Mouse (Mus musculus): ENCODE data around the gene Hoxb9. TPM values are rescaled to one million over a fixed set of nuclear protein-coding genes. Genes with fewer than 3 reads are reported as not detected.

Gene Hoxb9
- polyA plus RNA-seq, 1 experiment from 2014 or later = not detected

GRCm38 (mm10) chr11:96317608-96318367, 46.5 kb downstream of the Hoxb9 start, which contains the start of gene Hoxb4:
Gene Hoxb4, plus strand, starts transcription at chr11:96318267.
- Histone ChIP-seq H3K9me3 (no peaks in the 10 kb centered on the region), H3K27me3 (peaks cover 98% of the 10 kb centered on the region), H3K4me1 (peaks cover 5% of the 10 kb centered on the region), H3K4me2 (replicated peaks) (peak within 1 kb of the TSS; percentile 14; the same call in 1 of the 2 replicates), H3K9ac (replicated peaks) (no peak within 1 kb of the TSS), H3K27ac (replicated peaks) (no peak within 1 kb of the TSS), H3K36me3 (no peaks in the 10 kb centered on the region), H3K4me3 (peak within 1 kb of the TSS; percentile 10)
- no peak for ATAC-seq (replicated peaks)
- 2% methylated on average over 28 of the region's 28 CpGs for WGBS

DNA sequence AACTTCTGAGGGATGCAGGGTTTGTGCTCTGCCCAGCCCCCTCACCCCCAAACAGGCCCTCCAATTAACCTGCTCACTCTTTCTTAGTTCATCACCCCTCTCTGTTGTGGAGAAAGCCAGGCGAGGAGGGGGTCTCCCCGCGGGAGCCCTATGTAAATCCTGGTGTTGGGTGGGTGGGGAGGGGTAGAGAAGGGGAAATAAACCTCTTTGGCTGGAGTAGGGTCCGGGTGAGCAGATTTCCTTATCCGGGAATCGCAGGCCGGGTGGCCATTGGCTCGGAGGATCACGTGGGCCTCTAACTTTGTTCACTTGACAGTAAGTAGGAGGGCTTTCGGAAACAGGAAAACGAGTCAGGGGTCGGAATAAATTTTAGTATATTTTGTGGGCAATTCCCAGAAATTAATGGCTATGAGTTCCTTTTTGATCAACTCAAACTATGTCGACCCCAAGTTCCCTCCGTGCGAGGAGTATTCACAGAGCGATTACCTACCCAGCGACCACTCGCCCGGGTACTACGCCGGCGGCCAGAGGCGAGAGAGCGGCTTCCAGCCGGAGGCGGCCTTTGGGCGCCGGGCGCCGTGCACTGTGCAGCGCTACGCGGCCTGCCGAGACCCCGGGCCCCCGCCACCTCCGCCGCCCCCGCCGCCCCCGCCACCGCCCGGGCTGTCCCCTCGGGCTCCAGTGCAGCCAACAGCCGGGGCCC, 47.3 kb downstream of the Hoxb9 start:
- no peak overlapping the region for H3K27ac ChIP-seq (replicated peaks)
- peak overlapping the region; percentile 14; the same call in 1 of the 2 replicates for H3K4me2 ChIP-seq (replicated peaks)
- H3K9me3 ChIP-seq = no peaks in the 10 kb centered on the region
- H3K4me3 ChIP-seq = peak overlapping the region; percentile 10
- ATAC-seq (replicated peaks) = no peak
- no peak overlapping the region for H3K9ac ChIP-seq (replicated peaks)
- H3K4me1 ChIP-seq = peaks cover 5% of the 10 kb centered on the region
- peaks cover 98% of the 10 kb centered on the region for H3K27me3 ChIP-seq
- WGBS = under 1% methylated on average over 38 of the region's 45 CpGs
- H3K36me3 ChIP-seq = no peaks in the 10 kb centered on the region

- WGBS = 1% methylated on average over 29 of the region's 34 CpGs
- H3K36me3 ChIP-seq = no peaks in the 10 kb centered on the region
- H3K4me3 ChIP-seq = peak overlapping the region; percentile 10; the same call in 1 of the 2 replicates
- no peak overlapping the region for H3K27ac ChIP-seq (replicated peaks)
- peaks cover 98% of the 10 kb centered on the region for H3K27me3 ChIP-seq
- peak overlapping the region; percentile 14; the same call in 1 of the 2 replicates for H3K4me2 ChIP-seq (replicated peaks)
- H3K4me1 ChIP-seq = peaks cover 5% of the 10 kb centered on the region
- H3K9me3 ChIP-seq = no peaks in the 10 kb centered on the region
- H3K9ac ChIP-seq (replicated peaks) = no peak overlapping the region
- ATAC-seq (replicated peaks) = no peak
These were observed 48.0 kb downstream of the Hoxb9 start for GRCm38 (mm10) chr11:96319071-96319902.

- peaks cover 5% of the 10 kb centered on the region for H3K4me1 ChIP-seq
- ATAC-seq (replicated peaks) = no peak
- under 1% methylated on average over 29 of the region's 29 CpGs for WGBS
- H3K36me3 ChIP-seq = no peaks in the 10 kb centered on the region
- H3K4me3 ChIP-seq = no peak overlapping the region
- no peaks in the 10 kb centered on the region for H3K9me3 ChIP-seq
- no peak overlapping the region for H3K9ac ChIP-seq (replicated peaks)
- peaks cover 98% of the 10 kb centered on the region for H3K27me3 ChIP-seq
- H3K27ac ChIP-seq (replicated peaks) = no peak overlapping the region
- H3K4me2 ChIP-seq (replicated peaks) = no peak overlapping the region
These were observed 48.7 kb downstream of the Hoxb9 start for GRCm38 (mm10) chr11:96319910-96320309.

DNA sequence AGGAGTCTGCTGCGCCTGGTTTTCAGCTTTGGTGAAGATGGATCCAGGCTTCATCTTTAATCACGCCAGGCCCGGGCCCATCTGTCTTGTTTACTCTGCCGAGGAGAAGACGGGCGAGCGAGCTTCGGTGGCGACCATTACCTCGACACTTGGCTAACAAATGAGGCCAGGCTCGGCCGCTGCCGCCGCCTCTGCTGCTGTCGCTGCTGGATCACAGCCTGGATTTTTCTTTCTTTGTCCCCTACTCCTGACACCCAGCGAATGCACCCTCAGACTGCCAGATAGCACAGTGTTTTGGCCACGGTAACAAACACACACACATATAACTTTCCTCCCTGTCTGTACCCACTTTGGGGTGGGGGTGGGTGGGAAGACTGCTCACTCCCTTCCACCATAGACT, 49.4 kb downstream of the Hoxb9 start:
- WGBS = under 1% methylated on average over 17 of the region's 17 CpGs
- Histone ChIP-seq H3K4me2 (replicated peaks) (no peak overlapping the region), H3K4me3 (no peak overlapping the region), H3K36me3 (no peaks in the 10 kb centered on the region), H3K4me1 (peaks cover 5% of the 10 kb centered on the region), H3K27me3 (peaks cover 98% of the 10 kb centered on the region), H3K9ac (replicated peaks) (no peak overlapping the region), H3K9me3 (no peaks in the 10 kb centered on the region), H3K27ac (replicated peaks) (no peak overlapping the region)
- ATAC-seq (replicated peaks) = no peak

DNA sequence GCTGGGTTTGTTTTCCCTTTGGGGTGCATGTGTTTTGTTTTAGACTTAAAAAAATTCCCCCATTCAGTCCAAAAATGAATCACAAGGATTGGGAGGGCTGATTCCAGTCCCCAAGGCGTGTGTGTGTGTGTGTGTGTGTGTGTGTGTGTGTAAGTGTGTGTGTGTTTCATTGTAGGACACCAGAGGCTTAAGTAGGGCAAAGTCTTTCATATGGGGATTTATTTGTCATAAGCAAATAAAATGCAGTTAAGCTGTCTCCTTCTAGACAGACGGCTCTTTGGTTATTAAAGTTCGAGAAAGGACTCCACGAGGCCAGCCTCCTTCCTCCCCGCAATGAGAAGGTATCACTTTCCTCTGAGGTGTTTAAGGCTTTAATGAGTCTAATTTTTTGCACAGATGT, 50.6 kb downstream of the Hoxb9 start:
- Histone ChIP-seq H3K9me3 (no peaks in the 10 kb centered on the region), H3K27ac (replicated peaks) (no peak overlapping the region), H3K4me3 (no peak overlapping the region), H3K4me2 (replicated peaks) (no peak overlapping the region), H3K36me3 (no peaks in the 10 kb centered on the region), H3K27me3 (peaks cover 99% of the 10 kb centered on the region), H3K9ac (replicated peaks) (no peak overlapping the region), H3K4me1 (peaks cover 5% of the 10 kb centered on the region)
- no peak for ATAC-seq (replicated peaks)
- WGBS = 4% methylated on average over 5 of the region's 5 CpGs

DNA sequence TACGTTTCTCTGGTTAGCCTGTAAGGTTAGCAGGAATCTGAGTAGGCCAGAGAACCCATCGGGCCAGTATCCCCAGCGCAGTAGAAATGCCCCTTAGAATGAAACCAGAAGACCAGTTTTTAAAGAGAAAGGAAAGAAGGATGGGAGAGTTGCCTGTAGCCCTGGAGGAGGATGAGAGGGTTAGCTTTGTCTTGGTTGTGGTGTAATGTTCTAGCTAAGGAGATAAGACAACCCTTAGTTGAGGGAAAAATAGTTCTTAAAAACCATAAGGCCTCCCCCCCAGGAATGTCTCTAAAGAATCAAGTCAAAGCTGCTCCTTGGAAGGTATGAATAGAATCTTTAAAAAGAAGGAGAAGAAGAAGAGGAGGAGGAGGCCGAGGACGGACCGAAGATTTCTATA, 51.5 kb downstream of the Hoxb9 start:
- WGBS = 4% methylated on average over 6 of the region's 6 CpGs
- no peak for ATAC-seq (replicated peaks)
- H3K4me2 ChIP-seq (replicated peaks) = no peak overlapping the region
- H3K36me3 ChIP-seq = no peaks in the 10 kb centered on the region
- no peak overlapping the region for H3K9ac ChIP-seq (replicated peaks)
- no peak overlapping the region for H3K4me3 ChIP-seq
- H3K27me3 ChIP-seq = peaks cover 99% of the 10 kb centered on the region
- H3K9me3 ChIP-seq = no peaks in the 10 kb centered on the region
- no peak overlapping the region for H3K27ac ChIP-seq (replicated peaks)
- peaks cover 5% of the 10 kb centered on the region for H3K4me1 ChIP-seq

DNA sequence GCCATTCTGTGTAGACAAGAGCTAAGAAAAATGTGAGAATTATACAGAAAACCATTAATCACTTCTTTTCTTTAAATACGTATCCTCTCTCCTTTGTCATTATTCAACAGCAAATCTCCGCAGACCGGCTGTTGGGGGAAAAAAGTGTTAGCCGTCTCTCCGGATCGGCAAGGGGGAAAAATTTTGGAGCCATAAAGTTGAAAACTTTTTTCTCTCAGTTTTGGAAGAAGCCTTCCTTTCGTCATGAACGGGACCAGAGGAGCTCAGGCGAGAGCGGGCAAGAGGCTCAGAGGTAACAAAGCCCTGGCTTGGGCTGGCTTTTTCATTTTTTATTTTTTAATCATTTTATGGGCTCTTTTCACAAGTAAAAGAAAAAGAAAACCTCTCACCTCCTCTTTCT, 51.9 kb downstream of the Hoxb9 start, which contains the start of gene Hoxb3:
Gene Hoxb3, plus strand, starts transcription at position 173 of the 400 bp plus-strand sequence.
- H3K36me3 ChIP-seq = no peaks in the 10 kb centered on the region
- no peaks in the 10 kb centered on the region for H3K9me3 ChIP-seq
- peaks cover 5% of the 10 kb centered on the region for H3K4me1 ChIP-seq
- peaks cover 99% of the 10 kb centered on the region for H3K27me3 ChIP-seq
- no peak for ATAC-seq (replicated peaks)
- H3K4me3 ChIP-seq = no peak within 1 kb of the TSS
- WGBS = 2% methylated on average over 10 of the region's 10 CpGs
- H3K9ac ChIP-seq (replicated peaks) = no peak within 1 kb of the TSS
- H3K4me2 ChIP-seq (replicated peaks) = no peak within 1 kb of the TSS
- no peak within 1 kb of the TSS for H3K27ac ChIP-seq (replicated peaks)

DNA sequence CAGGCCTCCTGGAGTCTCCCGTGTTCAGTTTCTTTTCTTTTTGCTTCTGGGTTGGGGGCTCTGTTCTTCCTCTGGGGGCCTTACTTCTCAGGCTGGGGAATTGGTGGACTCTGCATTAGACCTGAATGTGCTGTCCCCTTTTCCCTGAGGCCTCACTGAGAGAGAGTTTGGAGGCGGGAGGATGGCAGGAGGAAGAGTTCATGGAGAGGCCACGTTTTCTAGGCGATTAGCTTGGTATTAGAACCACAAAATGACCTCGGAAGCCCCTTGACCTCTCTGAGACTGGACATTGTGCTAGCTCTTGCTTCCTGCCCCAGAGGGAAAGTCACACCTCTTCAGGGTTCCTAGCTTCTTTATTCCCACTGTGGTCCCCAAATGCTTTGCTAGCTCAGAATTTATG, 52.9 kb downstream of the Hoxb9 start:
- Histone ChIP-seq H3K4me3 (no peak overlapping the region), H3K4me1 (no peaks in the 10 kb centered on the region), H3K27me3 (peaks cover 99% of the 10 kb centered on the region), H3K36me3 (no peaks in the 10 kb centered on the region), H3K27ac (replicated peaks) (no peak overlapping the region), H3K4me2 (replicated peaks) (no peak overlapping the region), H3K9me3 (no peaks in the 10 kb centered on the region), H3K9ac (replicated peaks) (no peak overlapping the region)
- WGBS = 2% methylated on average over 5 of the region's 5 CpGs
- ATAC-seq (replicated peaks) = no peak

DNA sequence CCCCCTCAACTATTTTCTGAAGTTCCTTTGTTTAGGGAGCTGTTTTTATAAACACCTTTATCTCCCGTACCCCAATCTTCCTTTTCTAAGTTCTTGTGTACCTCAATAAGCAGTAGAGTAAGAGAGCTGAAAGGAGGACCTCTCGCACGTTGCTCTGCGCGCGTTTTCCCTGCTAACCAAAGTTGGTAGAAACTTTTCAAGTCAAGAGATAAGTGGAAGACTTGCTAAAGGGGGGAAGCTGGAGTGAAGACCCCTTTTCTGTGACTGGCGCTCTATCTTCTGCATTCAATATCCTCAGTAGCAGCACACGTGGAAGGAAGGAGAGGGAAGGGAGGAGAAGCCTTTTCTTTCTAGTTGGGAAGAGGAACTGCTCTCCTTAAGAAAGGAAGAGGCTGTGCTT, 53.7 kb downstream of the Hoxb9 start:
- no peak overlapping the region for H3K9ac ChIP-seq (replicated peaks)
- no peak overlapping the region for H3K27ac ChIP-seq (replicated peaks)
- H3K36me3 ChIP-seq = no peaks in the 10 kb centered on the region
- H3K4me3 ChIP-seq = no peak overlapping the region
- peaks cover 99% of the 10 kb centered on the region for H3K27me3 ChIP-seq
- WGBS = 3% methylated on average over 8 of the region's 8 CpGs
- no peaks in the 10 kb centered on the region for H3K4me1 ChIP-seq
- no peak for ATAC-seq (replicated peaks)
- no peaks in the 10 kb centered on the region for H3K9me3 ChIP-seq
- no peak overlapping the region for H3K4me2 ChIP-seq (replicated peaks)

DNA sequence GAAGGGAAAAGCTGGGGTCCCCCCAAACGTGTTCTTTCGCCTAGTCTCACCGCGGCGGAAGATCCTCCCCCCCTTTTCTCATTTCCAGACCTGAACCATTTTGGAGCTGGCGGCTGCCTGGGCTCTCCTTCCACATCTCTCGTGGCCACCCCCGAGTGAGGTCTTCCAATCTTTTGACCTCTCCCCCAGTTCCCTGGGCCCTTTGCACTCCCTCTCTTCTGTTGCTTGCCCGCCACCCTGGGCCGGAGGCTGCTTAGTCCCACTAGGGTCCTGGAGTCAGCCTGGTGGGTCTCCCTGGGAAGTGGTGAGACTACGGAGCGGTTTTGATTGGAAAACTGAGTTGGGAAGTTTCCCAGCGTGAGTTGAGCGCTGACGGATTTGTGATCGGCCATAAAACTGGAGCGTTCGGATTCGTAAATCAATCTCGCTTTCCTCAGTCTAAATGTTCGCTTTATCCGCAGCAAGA, 54.5 kb downstream of the Hoxb9 start:
- WGBS = 1% methylated on average over 22 of the region's 22 CpGs
- H3K9ac ChIP-seq (replicated peaks) = no peak overlapping the region
- no peak overlapping the region for H3K4me3 ChIP-seq
- no peak overlapping the region for H3K27ac ChIP-seq (replicated peaks)
- H3K27me3 ChIP-seq = peaks cover 100% of the 10 kb centered on the region
- H3K36me3 ChIP-seq = no peaks in the 10 kb centered on the region
- no peaks in the 10 kb centered on the region for H3K4me1 ChIP-seq
- no peak overlapping the region for H3K4me2 ChIP-seq (replicated peaks)
- H3K9me3 ChIP-seq = no peaks in the 10 kb centered on the region
- no peak for ATAC-seq (replicated peaks)

Measured in forebrain, embryonic 15.5 days (tissue).